Mouse (Mus musculus): ENCODE measurements around the gene Qrfp. TPM values are rescaled to one million over a fixed set of nuclear protein-coding genes. Genes with fewer than 3 reads are reported as not detected.

The Qrfp gene
- total and polyA plus RNA-seq, 3 experiments, result 0.13 TPM; not detected in 2

GRCm38 (mm10) chr2:31762853-31763252, 47.5 kb downstream of the Qrfp start:
- Histone ChIP-seq H3K4me1 (ENCODE audit: control insufficient read depth in 1 of 2, insufficient read depth in 2 of 2, low read length in 2 of 2) (peaks cover 5 to 30% of the 10 kb centered on the region in 2 experiments), H3K4me3 (ENCODE audit: control insufficient read depth in 1 of 2, insufficient read depth in 1 of 2, low read depth in 2 of 2, low read length in 2 of 2) (no peak overlapping the region), H3K27ac (ENCODE audit: control insufficient read depth, low read depth, low read length) (no peak overlapping the region), H3K9ac (ENCODE audit: control insufficient read depth, low read depth, low read length, poor library complexity, severe bottlenecking) (no peak overlapping the region), H3K9me3 (replicated peaks; ENCODE audit: insufficient read depth, low read length) (no peaks in the 10 kb centered on the region), H3K79me2 (ENCODE audit: control insufficient read depth, insufficient read depth, low read length, poor library complexity) (peaks cover 42% of the 10 kb centered on the region), H3K36me3 (ENCODE audit: control insufficient read depth in 1 of 2, insufficient read depth in 2 of 2, low read length in 2 of 2) (peaks cover 0 to 25% of the 10 kb centered on the region in 2 experiments; a peak in 2 of 4 replicates), H3K27me3 (ENCODE audit: control insufficient read depth in 1 of 2, insufficient read depth in 2 of 2, low read length in 2 of 2) (no peaks in the 10 kb centered on the region)
- no peak for DNase-seq (ENCODE audit: low read depth, low spot score)
- no peak for TF ChIP-seq RCOR1 (IDR thresholded peaks at IDR 0.05; ENCODE audit: low read depth, low read length)
- no peak for TF ChIP-seq TBP (IDR thresholded peaks at IDR 0.05; ENCODE audit: low read depth, low read length)
- no peak for TF ChIP-seq SIN3A (IDR thresholded peaks at IDR 0.05; ENCODE audit: low read length)
- TF ChIP-seq GATA1 (IDR thresholded peaks at IDR 0.05; ENCODE audit: low read depth, low read length), result no peak
- no peak for TF ChIP-seq E2F4 (IDR thresholded peaks at IDR 0.05; ENCODE audit: borderline replicate concordance, low read depth, low read length)
- no peak for TF ChIP-seq TAL1 (IDR thresholded peaks at IDR 0.05; ENCODE audit: low read length)
- TF ChIP-seq RAD21 (IDR thresholded peaks at IDR 0.05; ENCODE audit: low read depth, low read length), result no peak
- TF ChIP-seq POLR2A (IDR thresholded peaks at IDR 0.05; ENCODE audit: control insufficient read depth in 1 of 2, insufficient read depth in 1 of 2, low read depth in 1 of 2, low read length in 2 of 2, poor library complexity in 1 of 2), result no peak
- no peak for TF ChIP-seq KAT2A (conservative IDR thresholded peaks at IDR 0.05; ENCODE audit: low read depth, low read length)
- TF ChIP-seq EP300 (IDR thresholded peaks at IDR 0.05; ENCODE audit: low read depth in 1 of 2, low read length in 2 of 2), result no peak
- no peak for TF ChIP-seq ZKSCAN1 (IDR thresholded peaks at IDR 0.05; ENCODE audit: low read depth, low read length)

- Histone ChIP-seq H3K4me1 (ENCODE audit: control insufficient read depth in 1 of 2, insufficient read depth in 2 of 2, low read length in 2 of 2) (peaks cover 5 to 30% of the 10 kb centered on the region in 2 experiments), H3K4me3 (ENCODE audit: control insufficient read depth in 1 of 2, insufficient read depth in 1 of 2, low read depth in 2 of 2, low read length in 2 of 2) (no peak overlapping the region), H3K36me3 (ENCODE audit: control insufficient read depth in 1 of 2, insufficient read depth in 2 of 2, low read length in 2 of 2) (peaks cover 0 to 25% of the 10 kb centered on the region in 2 experiments; a peak in 2 of 4 replicates), H3K9me3 (replicated peaks; ENCODE audit: insufficient read depth, low read length) (no peaks in the 10 kb centered on the region), H3K27me3 (ENCODE audit: control insufficient read depth in 1 of 2, insufficient read depth in 2 of 2, low read length in 2 of 2) (no peaks in the 10 kb centered on the region), H3K27ac (ENCODE audit: control insufficient read depth, low read depth, low read length) (no peak overlapping the region), H3K9ac (ENCODE audit: control insufficient read depth, low read depth, low read length, poor library complexity, severe bottlenecking) (no peak overlapping the region), H3K79me2 (ENCODE audit: control insufficient read depth, insufficient read depth, low read length, poor library complexity) (peaks cover 39% of the 10 kb centered on the region)
- DNase-seq (ENCODE audit: low read depth, low spot score), result no peak
- TF ChIP-seq MYB (IDR thresholded peaks at IDR 0.05; ENCODE audit: low read depth, low read length) (no peak), MEF2A (IDR thresholded peaks at IDR 0.05; ENCODE audit: extremely low read depth, insufficient replicate concordance, low read depth, low read length, poor library complexity, severe bottlenecking) (no peak), GABPA (IDR thresholded peaks at IDR 0.05; ENCODE audit: low read depth, low read length) (no peak), ZNF384 (IDR thresholded peaks at IDR 0.05; ENCODE audit: low read depth, low read length) (no peak), ZC3H11A (IDR thresholded peaks at IDR 0.05; ENCODE audit: low read depth, low read length) (no peak), RCOR1 (IDR thresholded peaks at IDR 0.05; ENCODE audit: low read depth, low read length) (no peak), SIN3A (IDR thresholded peaks at IDR 0.05; ENCODE audit: low read length) (no peak), ELF1 (IDR thresholded peaks at IDR 0.05; ENCODE audit: low read depth, low read length) (no peak), CHD1 (IDR thresholded peaks at IDR 0.05; ENCODE audit: low read depth, low read length) (no peak), CTCF (IDR thresholded peaks at IDR 0.05 in 2 of 3, conservative IDR thresholded peaks at IDR 0.05 in 1 of 3; ENCODE audit: control insufficient read depth in 1 of 3, insufficient read depth in 1 of 3, low read depth in 2 of 3, low read length in 3 of 3, poor library complexity in 1 of 3, severe bottlenecking in 1 of 3) (no peak), KAT2A (conservative IDR thresholded peaks at IDR 0.05; ENCODE audit: low read depth, low read length) (no peak), E2F4 (IDR thresholded peaks at IDR 0.05; ENCODE audit: borderline replicate concordance, low read depth, low read length) (no peak), MAZ (IDR thresholded peaks at IDR 0.05; ENCODE audit: low read depth, low read length) (no peak)
Observed at GRCm38 (mm10) chr2:31762155-31762554, 48.2 kb downstream of the Qrfp start.
